Mouse (Mus musculus) kidney, adult 10 weeks (tissue): Measurements from ENCODE around the gene Nckipsd. TPM values are rescaled to one million over a fixed set of nuclear protein-coding genes. Genes with fewer than 3 reads are reported as not detected.

Experiments
- polyA plus RNA-seq: library from polyadenylated mRNA; stranded (reverse); fragments of 350-450 nt; fragmentation: Illumina TruSeq; extraction: RNeasy Lipid Tissue Mini Kit (QIAGEN cat#74804); gene quantifications from one replicate; pipeline ENCODE4 v1.2.3, GENCODE M21; 2014; ENCODE audit warnings: low read depth, low replicate concordance

Nckipsd gene
- polyA plus RNA-seq = 0.16 TPM

DNA sequence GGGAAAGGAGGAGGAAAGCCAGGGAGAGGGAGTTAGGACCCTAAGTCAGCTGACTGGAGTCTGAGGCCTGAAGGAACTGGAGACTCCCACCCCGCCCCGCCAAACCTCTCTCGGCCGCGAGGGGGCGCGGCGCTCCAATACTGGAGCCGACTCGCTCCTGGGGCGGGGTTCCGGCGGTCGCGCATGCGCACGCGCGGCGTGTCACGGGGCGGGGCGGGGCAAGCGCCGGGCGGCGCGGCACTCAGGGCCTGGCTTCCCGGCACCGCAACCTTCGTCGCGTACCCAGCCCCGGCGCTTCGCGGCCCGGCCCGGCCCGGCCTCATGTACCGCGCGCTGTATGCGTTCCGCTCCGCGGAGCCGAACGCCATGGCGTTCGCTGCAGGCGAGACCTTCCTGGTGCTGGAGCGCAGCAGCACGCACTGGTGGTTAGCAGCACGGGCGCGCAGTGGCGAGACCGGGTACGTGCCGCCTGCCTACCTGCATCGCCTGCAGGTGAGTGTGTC is at the start of gene Nckipsd:
Gene Nckipsd, plus strand, starts transcription at position 206 of the 503 bp plus-strand sequence.

DNA sequence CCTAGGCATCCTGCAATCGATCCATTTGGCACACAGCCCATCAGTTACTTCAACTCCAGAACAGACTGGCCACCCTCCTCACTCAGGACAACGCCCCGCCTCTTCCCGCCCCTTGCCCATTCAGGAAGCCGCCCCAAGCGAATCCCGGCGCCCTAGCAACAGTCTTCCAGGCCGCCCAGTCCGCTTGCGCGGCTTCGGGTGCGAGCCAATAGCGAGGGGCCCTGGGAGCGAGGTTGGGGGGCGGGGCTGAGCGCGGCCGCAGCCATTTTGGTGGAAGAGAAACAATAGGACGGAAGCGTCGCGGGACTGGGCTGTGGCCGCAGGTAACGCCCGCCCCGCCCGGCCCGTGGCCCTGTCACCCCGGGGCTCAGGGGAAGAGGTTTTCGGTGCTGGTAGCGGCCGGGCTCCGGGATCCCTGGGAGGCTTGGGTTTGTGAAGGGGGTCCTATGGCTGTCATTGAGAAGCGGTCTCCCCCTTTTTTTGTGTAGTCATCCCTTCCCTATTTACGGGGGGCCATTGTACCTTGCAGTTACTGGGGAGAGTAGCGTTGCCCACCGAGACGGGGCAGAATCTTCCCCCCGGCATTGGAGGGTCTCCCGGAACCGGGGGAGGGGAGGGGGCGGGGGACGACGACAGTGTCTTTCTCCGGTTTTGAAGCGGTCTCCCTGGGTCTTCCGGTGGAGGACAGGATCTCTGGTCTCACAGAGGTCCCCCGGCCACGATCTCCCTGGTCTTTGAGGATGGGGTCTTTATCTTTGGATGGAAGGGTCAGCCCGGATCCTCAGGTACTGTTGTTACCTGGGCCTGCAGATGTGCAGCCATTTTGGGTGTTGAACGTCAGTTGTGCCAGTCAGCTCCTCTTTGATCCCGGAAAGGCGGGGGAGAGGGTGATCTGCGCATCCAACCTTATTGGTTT is 24.4 kb upstream of the Nckipsd start, which contains the start of gene Ip6k2:
Gene Ip6k2, plus strand, starts transcription at position 249 of the 916 bp plus-strand sequence.

DNA sequence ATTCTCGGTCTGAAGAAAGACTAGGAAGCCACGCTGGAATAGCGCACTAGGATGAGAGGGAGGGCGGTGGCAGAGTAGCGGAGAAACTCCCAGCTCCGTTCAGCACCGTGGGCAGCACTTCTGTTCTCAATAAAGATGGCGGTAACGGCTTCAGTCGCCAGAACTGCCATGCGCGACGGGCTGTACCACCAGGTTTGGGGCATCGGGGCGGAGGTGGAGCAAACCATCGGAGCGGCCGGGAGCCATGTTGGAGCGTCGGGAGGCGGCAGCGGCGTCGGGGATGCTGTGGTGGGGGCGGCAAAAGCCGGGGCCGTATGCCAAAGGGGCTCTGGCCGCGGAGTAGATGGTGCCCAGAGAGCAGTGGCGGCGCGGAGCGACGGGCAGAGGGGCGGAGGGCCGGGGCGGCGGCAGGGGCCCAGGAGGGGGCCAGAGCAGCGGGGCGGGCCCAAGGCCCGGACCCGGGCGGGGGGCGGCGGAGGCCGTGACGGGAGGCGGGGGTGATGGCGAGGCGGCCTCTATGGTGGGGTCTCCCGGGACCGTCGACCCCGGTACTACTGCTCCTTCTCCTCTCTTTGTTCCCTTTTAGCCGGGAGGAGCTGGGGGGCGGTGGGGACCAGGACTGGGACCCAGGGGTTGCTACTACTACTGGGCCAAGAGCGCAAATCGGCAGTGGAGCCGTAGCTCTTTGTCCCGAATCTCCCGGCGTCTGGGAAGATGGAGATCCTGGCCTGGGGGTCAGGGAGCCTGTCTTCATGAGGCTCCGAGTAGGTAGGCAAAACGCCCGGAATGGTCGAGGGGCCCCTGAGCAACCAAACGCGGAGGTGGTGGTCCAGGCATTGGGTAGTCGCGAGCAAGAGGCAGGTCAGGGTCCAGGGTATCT is 17.9 kb downstream of the Nckipsd start, which contains the start of gene Celsr3:
Gene Celsr3, plus strand, starts transcription at position 501 of the 880 bp plus-strand sequence.

GRCm38 (mm10) chr9:108852976-108853375 is 44.8 kb downstream of the Nckipsd start, which contains the start of gene Slc26a6:
TSS of gene Slc26a6 (plus strand) at chr9:108853283.

Other genes with a start within 250 kb of the Nckipsd start
- gene Impdh2, start 248.1 kb upstream of the Nckipsd start, polyA plus RNA-seq = 15.8 TPM
- gene Ndufaf3, start 240.9 kb upstream of the Nckipsd start, polyA plus RNA-seq = 4.7 TPM
- gene Dalrd3, start 238.5 kb upstream of the Nckipsd start, polyA plus RNA-seq = 3.6 TPM
- 1.7 TPM for gene Wdr6, start 229.6 kb upstream of the Nckipsd start, polyA plus RNA-seq
- not detected for gene P4htm, start 210.7 kb upstream of the Nckipsd start, polyA plus RNA-seq
- 40.2 TPM for gene Arih2, start 159.0 kb upstream of the Nckipsd start, polyA plus RNA-seq
- 62.8 TPM for gene Slc25a20, start 146.3 kb upstream of the Nckipsd start, polyA plus RNA-seq
- 110 TPM for gene Prkar2a, start 119.1 kb upstream of the Nckipsd start, polyA plus RNA-seq
- gene Ip6k2, start 24.6 kb upstream of the Nckipsd start, polyA plus RNA-seq = 123 TPM
- gene Celsr3, start 18.0 kb downstream of the Nckipsd start, polyA plus RNA-seq = not detected
- 0.40 TPM for gene Slc26a6, start 44.9 kb downstream of the Nckipsd start, polyA plus RNA-seq
- not detected for gene Tmem89, start 106.3 kb downstream of the Nckipsd start, polyA plus RNA-seq
- 108 TPM for gene Uqcrc1, start 128.3 kb downstream of the Nckipsd start, polyA plus RNA-seq
- gene Col7a1, start 145.2 kb downstream of the Nckipsd start, polyA plus RNA-seq = not detected
- not detected for gene Ucn2, start 177.6 kb downstream of the Nckipsd start, polyA plus RNA-seq
- gene Pfkfb4, start 183.4 kb downstream of the Nckipsd start, polyA plus RNA-seq = 0.12 TPM
- gene Shisa5, start 230.2 kb downstream of the Nckipsd start, polyA plus RNA-seq = 22.6 TPM